Mouse (Mus musculus): Measurements from ENCODE around the gene Dop1b.
"Not testable (repeated sequence)": the region's sequence is repeated elsewhere in the genome, so short reads cannot be mapped to it uniquely, and the experiment has no call there.

Gene Dop1b

DNA sequence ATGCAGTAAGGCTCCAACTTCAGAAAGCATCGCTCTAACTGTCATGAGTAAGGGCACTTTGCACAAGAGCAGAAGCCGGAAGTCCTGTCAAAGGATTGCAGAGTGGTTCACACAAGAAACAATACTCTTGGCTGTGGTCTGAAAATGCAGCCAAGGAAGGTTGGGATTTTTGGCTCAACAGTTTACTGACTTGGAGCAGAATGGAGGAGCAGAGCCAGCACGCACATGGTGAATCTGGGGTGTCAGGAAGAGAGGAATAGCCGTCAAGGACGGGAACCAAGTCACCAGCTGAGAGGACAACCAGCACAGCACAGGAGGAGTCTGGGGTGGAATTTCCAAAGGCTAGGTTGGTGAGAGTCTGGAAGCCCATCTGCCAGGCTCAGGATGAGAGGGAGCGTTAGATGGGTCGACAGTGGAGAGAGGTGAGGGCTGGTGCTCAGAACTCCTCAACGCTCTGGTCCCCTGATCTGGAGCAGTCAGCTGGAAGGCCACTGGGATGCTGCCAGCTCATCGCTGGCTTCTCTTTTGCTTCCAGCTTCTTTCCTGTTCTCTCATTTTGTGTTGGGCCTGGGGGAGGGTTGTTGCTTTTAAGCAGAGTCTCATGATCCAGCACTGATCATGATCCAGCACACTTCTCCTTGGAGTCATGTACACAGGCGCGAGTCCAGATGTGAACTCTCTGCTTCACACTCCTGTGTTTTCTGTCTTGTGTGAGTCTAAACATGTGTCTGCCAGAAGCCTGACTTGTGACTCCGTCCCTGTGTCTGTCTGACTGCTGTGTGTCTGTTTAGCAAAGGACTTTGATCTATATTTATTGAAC, 85.5 kb downstream of the Dop1b start:
- no peak for DNase-seq (ENCODE audit: low spot score)

DNA sequence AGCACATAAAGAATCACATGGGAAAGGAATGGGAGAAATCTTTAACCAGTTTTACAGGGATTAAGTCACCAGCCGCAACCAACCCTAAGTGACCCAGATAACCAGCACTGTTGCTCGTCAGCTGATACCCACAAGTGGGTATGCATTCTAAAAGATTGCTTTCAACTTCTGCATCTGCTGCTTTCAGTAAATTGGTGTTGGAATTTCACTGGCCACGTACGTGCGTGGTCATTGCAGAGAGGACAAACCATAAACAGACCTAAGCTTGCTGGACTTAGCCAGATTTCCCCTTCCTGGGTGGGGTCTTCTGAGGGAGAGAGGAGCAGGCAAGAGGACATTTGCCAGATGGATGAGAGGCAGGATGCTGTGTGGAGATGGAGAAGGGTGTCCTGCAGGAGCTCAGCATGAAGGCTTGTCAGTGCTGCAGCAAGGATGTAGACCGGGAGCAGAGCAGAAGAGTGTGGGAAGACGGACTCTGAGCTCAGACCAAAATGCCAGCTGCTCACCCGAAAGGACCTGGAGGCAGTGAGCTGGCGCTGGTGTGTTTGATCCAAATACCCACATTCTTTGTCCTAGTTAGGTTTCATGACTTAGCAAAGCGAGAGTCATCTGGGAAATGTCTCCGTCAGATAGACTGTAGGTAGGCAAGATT, 86.3 kb downstream of the Dop1b start:
- DNase-seq (ENCODE audit: low spot score): no peak

DNA sequence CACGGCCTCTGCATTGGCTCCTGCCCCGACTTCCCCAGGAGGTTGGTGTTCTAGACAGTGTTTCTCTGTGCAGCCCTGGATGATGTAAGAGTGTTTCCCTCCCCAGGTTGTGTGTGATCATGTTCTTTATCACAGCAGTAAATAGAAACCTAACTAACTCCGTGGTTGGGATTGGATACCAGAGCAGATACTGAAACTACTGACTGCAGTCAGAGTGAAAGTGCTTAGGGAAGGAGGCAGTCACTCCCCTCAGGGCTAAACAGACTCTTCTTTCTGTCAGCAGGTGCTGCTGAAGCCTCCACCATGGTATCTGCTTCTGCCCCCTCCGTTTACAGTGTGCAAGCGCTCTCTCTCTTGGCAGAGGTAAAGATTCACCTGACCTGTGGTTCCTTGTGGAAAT, 86.9 kb downstream of the Dop1b start:
- DNase-seq (ENCODE audit: low spot score): no peak

DNA sequence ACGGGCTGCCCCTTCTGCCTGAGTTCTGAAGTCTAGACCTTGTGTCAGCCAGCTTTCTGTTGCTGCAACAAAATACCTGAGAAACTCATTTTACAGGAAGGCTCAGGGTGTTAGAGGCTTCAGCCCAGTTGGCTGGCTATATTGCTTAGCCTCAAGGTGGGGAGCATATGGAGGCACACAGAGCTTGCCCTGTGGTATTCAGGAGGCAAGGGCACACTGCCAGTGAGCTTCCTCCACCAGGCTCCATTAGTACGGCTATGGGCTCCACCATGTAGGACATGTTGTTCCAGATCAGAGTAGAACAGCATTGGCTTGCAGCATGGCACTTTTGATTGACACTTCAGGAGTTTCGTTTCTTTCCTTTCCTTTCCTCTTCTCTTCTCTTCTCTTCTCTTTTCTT, 87.4 kb downstream of the Dop1b start:
- no peak for DNase-seq (ENCODE audit: low spot score)

DNA sequence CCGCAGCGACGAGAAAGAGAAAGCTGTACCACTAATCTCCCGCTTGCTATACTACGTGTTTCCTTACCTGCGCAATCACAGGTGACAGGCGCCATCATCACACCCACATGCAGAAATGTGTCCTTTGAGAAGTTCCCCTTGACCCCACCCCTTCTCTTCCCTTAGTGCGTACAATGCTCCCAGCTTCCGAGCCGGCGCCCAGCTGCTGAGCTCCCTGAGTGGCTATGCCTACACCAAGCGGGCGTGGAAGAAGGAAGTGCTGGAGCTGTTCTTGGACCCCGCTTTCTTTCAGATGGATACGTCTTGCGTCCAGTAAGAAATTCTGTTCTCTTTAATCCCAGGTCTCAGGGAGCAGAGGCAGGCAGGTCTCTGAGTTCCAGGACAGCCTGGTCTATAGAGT, 88.2 kb downstream of the Dop1b start:
- DNase-seq (ENCODE audit: low spot score): no peak

DNA sequence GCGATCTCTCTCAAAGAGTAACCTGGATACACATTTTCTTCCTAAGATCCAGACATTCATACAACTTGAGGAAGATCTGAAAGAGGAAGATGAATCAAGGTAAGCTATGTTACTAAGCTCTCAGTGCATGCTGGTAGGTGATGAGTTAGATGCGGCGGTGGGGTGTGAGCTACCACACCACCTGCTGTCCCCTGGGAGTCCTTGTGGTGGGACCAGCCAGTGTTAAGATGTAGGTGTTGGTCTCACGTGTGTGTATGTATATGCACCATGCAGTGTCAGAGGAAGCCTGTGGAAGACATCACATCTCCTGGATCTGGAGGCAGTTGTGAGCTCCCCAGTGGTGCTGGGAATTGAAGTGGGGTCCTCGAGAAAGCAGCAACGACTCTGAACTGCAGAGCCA, 95.5 kb downstream of the Dop1b start:
- DNase-seq (ENCODE audit: low spot score): no peak

DNA sequence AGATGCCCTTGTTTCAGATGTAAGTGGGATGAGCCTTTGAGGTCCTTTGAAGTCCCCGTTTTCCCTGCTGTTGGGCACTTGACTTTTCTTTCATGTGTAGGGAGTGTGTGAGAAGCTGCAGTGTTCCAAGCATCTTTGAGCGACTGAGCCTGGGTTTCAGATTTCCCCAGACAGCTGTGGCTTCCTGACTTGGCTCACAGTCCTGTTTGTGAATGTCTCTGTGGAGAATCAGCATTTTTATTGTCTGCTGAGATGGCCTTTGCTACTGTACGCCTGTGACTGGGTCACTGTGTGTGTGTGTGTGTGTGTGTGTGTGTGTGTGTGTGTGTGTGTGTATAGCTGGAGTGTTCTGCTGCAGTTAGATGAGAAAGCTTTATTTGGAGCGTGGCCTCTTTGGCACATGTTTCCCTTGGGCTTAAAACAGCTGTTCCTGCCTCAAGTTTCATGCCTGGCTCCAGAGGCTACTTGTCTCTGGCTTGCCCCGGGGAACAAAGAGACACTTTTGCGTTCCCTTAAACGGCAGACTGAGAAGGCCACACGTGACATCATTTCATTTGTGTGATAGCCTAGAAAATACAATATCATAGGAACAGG, 96.4 kb downstream of the Dop1b start:
- no peak for DNase-seq (ENCODE audit: low spot score)

DNA sequence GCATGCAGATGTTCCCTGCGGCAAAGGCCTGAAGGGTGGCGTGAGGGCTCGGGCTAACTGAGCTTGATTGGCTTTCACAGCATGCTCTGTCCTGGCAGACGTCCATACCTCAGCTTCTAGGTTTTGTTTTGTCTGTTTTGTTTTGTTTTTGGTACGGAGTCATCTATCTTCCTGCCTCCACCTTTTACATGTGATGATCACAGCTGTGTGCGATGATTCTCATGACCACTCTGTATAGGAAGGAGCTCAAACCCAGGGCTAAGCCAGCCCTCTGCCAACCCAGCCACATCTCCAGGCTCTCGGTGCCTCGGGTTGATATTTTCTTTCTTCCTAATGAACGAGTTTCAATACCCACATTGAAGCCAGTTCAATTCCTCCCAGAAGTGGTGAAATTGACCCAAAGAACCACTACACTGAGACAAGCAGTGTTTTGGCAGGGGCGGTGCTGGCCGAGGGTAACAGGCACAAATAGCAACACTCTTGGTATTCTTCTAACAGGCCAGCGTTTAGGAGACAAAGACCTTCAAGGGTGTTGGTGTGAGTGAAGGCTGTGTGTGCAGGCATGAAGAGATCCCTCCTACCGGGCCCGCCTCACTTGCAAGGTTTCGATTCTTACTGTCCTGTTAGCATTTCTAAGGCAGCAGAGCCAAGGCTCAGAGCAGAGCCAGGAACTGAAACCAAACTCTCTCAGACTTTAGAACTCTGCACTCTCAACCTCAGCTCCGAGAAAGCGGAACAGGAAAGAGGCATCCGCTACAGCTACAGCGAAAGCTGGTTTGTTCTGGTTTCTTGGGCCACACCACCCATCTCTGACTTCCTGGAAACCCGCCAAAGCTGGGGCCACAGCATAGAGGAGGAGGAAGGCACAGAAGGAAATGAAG, 104.4 kb downstream of the Dop1b start:
- peak; percentile 93 for DNase-seq (ENCODE audit: low spot score)

DNA sequence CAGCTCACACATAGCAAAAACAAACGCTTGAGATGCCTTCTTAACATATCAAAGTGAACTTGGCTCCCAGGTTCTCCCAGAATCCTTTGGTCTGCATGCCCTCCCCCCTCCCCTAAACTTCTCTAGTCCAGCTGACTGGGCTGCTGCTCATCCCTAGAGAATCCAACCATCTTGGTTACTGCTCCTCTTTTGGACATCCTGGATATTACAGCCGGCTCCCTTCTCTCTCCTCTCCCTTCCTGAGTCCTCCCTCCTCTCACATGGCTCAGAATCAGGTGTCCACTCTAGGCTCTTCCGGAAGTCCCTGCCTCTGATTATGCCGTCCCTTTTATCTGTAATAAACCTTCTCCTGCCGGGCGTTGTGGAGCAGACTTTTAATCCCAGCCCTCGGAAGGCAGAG, 105.2 kb downstream of the Dop1b start:
- no peak for DNase-seq (ENCODE audit: low spot score)

DNA sequence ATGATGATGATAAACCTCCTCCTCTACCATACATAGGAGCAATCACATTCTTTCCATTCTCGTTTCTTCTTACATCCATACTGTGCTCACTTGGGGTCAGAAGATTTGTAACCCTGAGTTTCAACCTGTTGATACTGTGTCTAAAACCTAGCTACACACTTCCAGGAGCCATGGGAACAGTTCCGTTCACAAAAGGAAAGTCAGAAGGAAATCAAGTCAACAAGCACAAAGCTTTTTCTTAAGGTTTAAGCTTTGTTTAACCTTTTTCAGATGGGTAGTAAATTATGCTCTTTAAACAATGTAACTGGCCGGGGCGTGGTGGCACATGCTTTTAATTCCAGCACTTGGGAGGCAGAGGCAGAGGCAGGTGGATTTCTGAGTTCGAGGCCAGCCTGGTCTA, 105.7 kb downstream of the Dop1b start:
- DNase-seq (ENCODE audit: low spot score): no peak

DNA sequence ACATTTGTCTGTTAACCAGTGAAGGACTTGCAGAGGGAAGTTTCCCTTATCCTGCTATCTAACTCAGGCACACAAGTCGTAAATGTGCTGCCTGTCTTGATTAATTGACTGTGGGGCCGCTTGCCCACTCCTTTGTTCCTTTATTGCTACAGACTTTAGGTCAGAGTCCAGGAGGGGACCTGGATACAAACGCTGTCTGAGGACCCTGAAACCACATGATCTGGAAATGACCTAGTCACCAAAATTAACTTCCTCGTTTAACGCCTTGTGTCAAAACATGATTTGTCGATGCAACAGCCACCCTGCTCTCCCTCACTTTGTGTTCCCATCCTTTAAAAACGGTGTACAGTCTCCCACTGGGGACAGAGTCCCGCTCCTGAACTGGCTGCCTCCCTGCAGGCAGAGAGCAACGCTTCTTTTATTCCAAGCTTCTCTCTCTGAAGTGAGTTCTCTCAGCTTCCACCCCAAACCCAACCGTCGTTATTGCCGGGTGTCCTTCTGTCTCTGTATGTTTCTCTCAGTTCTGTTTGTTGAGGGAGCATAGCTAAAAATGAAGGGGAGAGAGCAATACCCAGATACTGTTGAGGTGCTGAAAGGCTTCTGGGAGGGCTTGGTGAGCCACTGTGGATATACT, 107.1 kb downstream of the Dop1b start:
- DNase-seq (ENCODE audit: low spot score): no peak

DNA sequence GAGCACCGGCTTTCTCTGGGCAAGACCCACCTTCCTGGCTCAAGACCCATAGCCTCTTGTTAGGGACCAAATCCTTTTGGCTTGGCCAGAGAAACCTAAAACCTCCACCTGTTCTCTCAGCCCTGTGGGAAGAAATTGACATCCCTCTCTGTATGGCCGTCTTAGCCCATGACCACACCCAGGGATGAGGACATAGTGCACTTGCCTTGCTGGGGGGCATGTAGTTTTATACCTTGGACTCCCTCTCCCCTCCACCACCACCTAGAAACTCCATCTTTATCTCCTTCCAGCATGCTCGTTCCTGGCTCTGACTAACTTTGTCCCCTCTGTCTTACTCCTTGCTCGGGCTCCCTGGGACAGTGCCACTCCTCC, 107.6 kb downstream of the Dop1b start:
- no peak for DNase-seq (ENCODE audit: low spot score)

DNA sequence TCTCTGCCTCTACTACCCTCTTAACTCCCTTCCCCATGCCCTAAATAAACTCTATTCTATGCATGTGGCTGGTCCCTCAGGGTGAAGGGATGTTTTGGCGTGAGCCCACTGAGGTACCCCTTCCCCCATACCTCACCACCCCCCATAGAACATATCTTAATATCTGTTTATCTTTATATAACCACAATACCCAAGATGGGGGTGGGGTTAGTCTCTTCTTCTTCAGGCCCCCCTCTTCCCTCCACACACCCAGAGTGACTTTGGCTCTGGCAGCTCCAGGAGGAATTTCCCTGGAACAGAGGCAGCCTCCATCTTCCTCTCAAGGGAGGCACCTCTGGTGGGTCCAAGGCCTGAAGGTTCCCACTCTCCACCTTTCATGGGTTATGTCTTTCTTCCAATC, 108.3 kb downstream of the Dop1b start:
- no peak for DNase-seq (ENCODE audit: low spot score)

DNA sequence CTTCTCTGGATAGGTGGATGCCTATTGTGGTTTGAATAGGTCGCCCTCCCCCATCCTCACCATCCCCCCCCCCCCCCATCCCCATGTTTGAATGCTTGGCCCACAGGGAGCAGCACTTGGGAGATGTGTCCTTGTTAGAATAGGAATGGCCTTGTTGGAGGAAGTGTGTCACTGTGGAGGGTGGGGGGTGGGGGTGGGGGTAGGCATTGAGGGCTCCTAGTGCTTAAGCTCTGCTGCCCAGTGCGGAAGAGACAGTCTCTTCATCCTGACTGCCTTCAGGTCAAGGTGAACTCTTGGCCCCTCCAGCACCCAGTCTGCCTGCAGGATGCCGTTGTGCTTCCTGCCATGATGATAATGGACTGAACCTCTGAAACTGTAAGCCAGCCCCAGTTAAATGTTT, 110.0 kb downstream of the Dop1b start:
- DNase-seq (ENCODE audit: low spot score): no peak

DNA sequence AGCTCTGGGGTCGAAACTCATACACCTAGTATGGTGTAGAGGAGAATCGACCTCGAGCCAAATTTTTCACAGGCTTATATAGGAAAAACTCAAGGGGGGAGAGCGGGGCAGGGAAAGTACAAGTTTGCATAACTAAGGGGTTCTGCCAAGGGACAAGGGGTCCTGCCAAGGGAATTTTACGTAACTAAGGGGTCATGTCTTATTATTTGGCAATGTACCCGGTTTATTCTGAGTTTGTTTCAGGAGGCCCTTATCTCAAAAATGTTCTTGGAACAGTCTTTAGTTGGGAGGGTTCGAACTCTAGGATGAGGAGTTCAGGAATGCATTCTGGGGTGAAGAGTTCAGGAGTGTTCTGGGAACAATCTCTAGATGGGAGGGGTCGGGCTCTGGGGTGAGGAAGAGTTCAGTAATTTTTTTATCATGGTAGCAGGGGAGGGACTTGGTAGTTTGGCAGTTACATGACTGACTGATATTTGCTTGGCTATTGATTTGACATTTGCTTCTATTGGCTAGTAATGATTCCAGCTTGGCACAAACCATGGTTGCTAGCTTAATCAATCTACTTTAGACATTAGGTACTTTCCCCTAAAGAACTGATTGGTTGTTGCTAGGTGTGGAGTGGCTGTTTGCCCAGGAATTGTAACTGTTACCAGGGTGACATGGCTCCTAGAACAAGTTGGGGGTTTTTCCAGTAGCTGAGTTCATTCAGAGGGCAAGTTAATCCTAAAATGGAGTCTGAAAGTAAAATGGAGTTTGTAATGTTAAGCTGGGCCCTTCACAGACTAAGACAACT, 110.9 kb downstream of the Dop1b start:
- DNase-seq (ENCODE audit: low spot score): not testable (repeated sequence)

DNA sequence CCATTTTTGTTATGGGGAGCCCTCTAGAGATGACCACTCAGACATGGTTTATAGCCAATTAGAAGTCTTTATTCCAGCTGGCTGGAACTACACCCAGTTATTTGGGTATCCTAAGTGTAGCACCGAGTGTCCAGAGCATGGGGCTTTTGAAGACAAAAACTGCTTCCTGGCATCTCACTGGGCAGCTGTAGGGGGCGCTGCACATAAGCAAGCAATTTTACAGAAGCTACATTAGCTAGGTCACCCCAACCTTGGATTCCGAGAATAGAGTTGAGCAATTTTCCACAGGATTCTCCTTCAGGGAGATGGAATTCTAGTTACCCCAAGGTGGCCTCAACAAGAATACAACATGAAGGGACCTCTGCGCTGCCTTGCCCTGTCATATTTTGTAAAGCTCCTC, 113.1 kb downstream of the Dop1b start:
- DNase-seq (ENCODE audit: low spot score): no peak

DNA sequence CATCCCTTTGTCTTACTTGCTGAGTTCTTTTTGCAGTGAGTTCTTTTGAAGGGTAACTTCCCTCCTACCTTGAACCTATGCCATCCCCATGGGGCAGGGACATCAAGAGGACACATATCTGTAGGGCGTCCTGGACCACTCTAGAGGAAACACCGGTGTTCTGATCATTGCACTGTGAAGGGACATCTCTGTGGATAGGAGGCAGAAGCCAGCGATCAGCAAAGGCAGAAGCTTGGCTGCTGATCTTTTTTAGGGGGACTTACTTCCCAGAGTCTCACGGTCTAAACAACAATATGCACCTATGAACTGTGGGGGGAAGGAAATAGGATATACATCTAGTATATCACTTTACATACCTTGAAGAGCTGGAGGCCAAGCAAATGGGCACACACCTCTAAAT, 113.8 kb downstream of the Dop1b start:
- DNase-seq (ENCODE audit: low spot score): no peak

DNA sequence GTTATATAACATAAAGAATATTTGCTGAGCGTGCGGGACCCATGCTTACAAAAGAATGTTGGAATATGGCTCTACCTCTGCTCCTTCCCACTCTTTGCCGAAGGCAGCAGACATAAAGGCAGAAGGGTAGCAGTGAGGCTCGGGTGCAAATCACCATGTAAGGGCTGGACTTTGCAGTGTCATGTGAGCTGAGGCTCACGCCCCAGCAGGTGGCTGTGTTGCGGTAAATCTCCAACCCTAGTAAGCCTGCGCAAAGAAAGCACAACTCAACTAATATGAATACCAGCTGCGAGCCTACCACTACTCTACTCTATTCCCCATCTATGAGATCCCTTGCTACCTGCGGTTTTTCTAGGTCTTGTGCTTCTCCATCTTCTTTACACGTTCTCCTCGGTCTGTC, 114.3 kb downstream of the Dop1b start:
- no peak for DNase-seq (ENCODE audit: low spot score)

DNA sequence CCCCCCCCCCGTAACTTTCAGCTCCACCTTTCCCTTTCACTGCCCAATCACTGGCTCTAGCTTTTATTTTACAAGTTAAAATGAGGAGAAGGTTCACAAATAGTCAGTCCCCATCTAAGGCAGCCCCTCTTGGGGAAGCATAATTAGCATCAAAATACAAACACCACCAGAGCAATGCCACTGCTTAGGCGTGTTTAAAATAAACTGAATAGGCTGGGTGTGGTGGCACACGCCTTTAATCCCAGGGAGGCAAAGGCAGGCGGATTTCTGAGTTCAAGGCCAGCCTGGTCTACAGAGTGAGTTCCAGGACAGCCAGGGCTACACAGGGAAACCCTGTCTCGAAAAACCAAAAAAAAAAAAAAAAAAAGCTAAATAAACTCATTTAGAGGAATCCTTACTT, 114.8 kb downstream of the Dop1b start:
- DNase-seq (ENCODE audit: low spot score): not testable (repeated sequence)

DNA sequence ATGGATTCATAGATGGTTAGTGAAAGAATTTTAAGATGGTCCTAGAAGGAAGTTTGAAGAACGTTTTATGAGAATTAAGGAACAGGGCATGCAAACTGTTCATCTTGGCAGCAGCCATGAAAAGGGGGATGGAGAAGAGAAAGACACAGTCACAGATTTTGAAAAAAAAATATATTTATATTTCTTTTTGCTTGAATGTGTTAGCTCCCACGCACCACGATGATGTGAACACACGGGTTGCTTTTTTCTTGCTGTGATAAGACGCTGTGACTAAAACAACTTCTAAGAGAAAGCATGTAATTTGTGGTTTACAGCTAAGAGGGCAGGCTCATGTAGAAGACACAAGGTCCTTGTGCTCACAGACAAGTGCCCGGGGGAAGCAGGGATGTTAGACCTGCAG, 115.2 kb downstream of the Dop1b start:
- DNase-seq (ENCODE audit: low spot score): no peak

DNA sequence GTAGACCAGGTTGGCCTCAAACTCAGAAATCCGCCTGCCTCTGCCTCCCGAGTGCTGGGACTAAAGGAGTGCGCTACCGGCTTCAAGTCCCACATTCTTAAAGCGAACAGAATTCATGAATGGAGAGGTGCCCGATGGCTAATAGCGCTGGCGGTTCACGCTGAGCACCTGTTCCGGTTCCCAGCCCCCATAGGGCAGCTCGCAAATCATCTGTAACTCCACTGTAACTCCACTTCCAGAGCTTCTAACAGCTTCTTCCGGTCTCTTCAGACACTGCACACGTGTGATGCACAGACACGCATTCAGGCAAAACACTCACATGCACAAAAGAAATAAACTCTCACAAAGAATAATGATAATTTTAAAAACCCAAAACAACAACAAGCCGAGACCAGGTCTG, 117.8 kb downstream of the Dop1b start:
- no peak for DNase-seq (ENCODE audit: low spot score)
